Mouse (Mus musculus) brain, embryonic 14.5 days (tissue): ENCODE data around the gene Pde4dip. TPM values are rescaled to one million over a fixed set of nuclear protein-coding genes. Genes with fewer than 3 reads are reported as not detected.

Source experiments
- DNase-seq: peaks from one replicate; pipeline ENCODE4 v3.0.0-alpha.2; 2011; ENCODE audit warnings: low read depth
- CTCF ChIP-seq: fragments of 200-500 bp; IDR thresholded peaks from 2 replicates; pipeline ENCODE4 v1.5.1; 2012; ENCODE audit warnings: inconsistent platforms, mild to moderate bottlenecking, moderate library complexity, borderline replicate concordance; ENCODE audit not compliant: insufficient read depth, insufficient read length; ENCODE audit errors: extremely low read depth
- POLR2A ChIP-seq: fragments of 200-500 bp; IDR thresholded peaks from 2 replicates; pipeline ENCODE4 v1.6.1; 2012; ENCODE audit warnings: mild to moderate bottlenecking, inconsistent platforms, borderline replicate concordance; ENCODE audit not compliant: poor library complexity, insufficient read depth, insufficient read length, severe bottlenecking; ENCODE audit errors: extremely low read depth
- polyA plus RNA-seq: library from polyadenylated mRNA; depleted of rRNA; stranded (reverse); fragments of >200 nt; gene quantifications from 2 replicates; pipeline ENCODE4 v1.2.3, GENCODE M21; 2012

The Pde4dip gene
- polyA plus RNA-seq, 1 experiment, result 69.0 TPM

DNA sequence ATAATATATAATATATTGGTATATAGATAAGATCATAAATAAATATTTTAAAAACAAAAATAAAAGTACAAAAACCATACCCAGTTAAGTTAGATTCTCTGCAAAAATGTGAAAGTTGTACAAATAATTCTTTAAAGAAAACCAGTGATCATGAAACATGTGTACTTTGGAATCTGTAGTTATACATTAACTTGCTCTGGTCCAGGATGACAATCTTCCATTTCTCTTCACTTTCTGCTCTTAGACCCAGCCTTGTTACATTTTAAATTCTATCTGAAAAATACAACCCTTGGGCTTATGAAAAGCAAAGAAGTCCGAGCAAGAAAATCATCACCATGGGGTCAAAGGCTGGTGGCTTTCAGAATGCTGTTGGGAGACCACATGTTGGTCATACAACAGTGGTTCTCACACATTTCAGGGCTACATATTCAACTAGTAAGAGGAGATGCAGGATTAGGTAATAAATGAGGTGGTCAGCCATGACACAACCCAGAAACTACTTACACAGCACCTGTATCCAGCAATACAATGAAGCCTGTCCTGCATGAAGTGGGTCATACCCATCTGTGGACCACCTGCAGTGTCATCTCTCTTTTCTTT is 70.0 kb downstream of the Pde4dip start:
- TF ChIP-seq CTCF (no peak), POLR2A (no peak)
- DNase-seq, result no peak

- peak; percentile 67 for DNase-seq
- TF ChIP-seq CTCF, result no peak
- TF ChIP-seq POLR2A, result no peak
Measured at GRCm38 (mm10) chr3:97811651-97812399, 76.7 kb downstream of the Pde4dip start.

DNA sequence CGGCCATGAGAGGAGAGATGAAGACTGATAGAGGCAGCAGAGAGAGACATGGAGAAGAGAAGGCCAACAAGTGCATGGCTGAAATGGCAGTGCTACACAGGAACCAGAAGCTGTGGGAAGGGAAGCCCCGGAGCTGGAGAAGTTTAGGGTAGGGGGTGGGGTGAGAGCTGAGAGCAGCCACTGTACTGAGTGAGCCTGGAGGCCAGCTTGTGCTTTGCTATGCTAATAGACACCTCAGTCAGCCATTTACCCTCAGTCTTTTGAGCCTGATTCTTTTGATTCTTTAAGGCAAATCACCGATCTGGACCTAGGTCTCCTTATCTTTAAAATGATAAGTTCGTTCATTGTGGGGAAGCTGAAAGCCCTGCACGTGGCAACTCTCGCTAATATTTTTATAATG is 77.3 kb downstream of the Pde4dip start:
- no peak for TF ChIP-seq POLR2A

GRCm38 (mm10) chr3:97810334-97810733 is 78.2 kb downstream of the Pde4dip start:
- TF ChIP-seq POLR2A (no peak), CTCF (no peak)
- no peak for DNase-seq

More for the DNA sequence above, 77.3 kb downstream of the Pde4dip start:
- peak; percentile 22 for DNase-seq

- no peak for DNase-seq
- no peak for TF ChIP-seq POLR2A
- no peak for TF ChIP-seq CTCF
Measured at GRCm38 (mm10) chr3:97805559-97805958, 82.9 kb downstream of the Pde4dip start.

GRCm38 (mm10) chr3:97803675-97804074 is 84.8 kb downstream of the Pde4dip start:
- DNase-seq, result no peak
- TF ChIP-seq POLR2A (no peak), CTCF (no peak)

DNA sequence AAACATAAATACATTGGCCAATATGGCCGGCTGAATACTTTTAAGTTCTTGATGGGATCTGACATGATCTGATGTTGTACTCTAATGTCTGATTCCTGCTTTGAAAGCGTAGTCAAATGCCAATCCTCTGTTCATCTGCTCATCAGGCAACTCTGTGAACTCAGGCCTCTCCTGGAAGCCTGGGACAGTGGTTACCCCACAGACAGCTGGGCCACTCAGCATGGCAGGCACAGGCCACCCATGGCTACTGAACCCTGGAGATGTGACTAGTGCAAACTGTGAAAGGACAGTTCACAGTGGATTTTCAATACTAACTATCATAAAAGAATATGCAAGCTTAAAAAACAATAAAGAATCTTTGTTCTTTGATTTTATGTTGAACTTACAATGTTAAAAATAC is 85.6 kb downstream of the Pde4dip start:
- TF ChIP-seq CTCF, result no peak
- TF ChIP-seq POLR2A, result no peak
- no peak for DNase-seq

DNA sequence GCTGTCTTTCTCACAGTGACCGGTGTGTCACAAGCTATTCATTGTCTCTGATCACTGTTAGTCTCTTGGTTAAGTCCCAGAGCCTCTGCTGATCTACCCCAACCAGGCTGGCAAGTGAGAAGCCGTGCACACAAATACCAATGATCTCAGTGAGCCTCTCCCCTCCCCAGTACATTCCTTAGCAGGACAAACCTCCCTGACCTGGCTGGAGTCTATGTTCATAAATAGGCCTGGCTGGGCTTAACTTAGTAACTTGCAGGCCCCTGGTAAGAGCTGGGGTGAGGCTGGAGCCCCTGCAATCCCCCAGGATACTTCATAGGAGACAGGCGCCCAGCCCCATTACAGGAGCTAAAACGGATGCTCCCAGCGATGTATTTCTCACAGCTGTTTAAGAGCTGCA is 86.2 kb downstream of the Pde4dip start:
- no peak for TF ChIP-seq CTCF
- TF ChIP-seq POLR2A, result no peak

DNA sequence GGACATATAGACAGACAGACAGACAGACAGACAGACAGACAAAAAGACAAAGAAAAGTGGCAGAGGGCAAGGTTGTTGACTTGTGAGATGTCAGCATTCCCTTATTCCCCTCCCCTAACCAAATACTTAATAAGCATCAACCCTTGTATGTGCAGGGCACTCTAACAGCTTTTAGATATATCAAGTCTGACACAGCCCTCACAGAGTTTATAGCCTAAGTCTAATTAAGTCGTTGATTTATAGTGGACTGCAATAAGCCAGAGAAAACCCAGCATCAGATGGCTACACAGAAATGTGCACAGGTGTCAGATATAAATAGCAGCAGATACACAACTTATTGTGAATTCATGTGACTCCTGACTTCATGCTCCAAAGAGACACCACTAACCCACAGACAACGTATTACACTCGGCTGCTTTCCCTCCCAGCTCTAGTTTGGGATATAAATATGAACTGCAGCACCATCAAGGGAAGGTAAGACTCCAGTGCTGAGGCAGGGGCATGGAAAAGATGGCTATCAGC is 87.3 kb downstream of the Pde4dip start:
- TF ChIP-seq POLR2A, result no peak
- no peak for TF ChIP-seq CTCF
- no peak for DNase-seq

More for the DNA sequence above, 86.2 kb downstream of the Pde4dip start:
- DNase-seq, result no peak

DNA sequence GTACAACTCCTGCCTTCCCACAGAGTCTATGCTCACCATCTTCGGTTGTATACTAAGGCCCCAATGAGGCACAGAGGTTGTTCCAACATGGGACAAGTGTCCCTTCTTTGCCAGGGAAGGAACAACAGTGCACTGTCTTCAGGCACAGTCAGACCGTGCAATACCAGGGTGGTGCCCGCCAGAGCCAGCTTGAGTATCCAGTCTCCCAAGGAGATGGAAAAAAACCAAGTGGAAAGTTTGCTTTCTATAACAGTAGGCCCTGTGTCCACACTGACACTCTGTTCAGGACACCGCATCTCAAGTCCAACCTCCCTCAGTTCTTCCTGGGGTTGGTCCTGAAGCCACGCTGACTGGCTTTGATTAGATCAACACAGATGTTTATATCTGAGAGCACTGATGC is 87.8 kb downstream of the Pde4dip start:
- no peak for TF ChIP-seq CTCF
- no peak for TF ChIP-seq POLR2A
- DNase-seq, result no peak

GRCm38 (mm10) chr3:97800004-97800403 is 88.5 kb downstream of the Pde4dip start:
- no peak for DNase-seq
- TF ChIP-seq CTCF (no peak), POLR2A (no peak)

GRCm38 (mm10) chr3:97799267-97799666 is 89.2 kb downstream of the Pde4dip start:
- no peak for DNase-seq
- TF ChIP-seq POLR2A, result no peak
- TF ChIP-seq CTCF, result no peak
